Mouse (Mus musculus) liver, embryonic 18 days (tissue): ENCODE data around the gene Cadps. TPM values are rescaled to one million over a fixed set of nuclear protein-coding genes. Genes with fewer than 3 reads are reported as not detected.

ENCODE experiments used
- polyA plus RNA-seq: library from polyadenylated mRNA; depleted of rRNA; stranded (reverse); fragments of >200 nt; gene quantifications from 2 replicates; pipeline ENCODE4 v1.2.3, GENCODE M21; 2012; rRNA removed

Cadps gene
- under 0.01 TPM in 1 of 2 replicates, not detected in the other for polyA plus RNA-seq

DNA sequence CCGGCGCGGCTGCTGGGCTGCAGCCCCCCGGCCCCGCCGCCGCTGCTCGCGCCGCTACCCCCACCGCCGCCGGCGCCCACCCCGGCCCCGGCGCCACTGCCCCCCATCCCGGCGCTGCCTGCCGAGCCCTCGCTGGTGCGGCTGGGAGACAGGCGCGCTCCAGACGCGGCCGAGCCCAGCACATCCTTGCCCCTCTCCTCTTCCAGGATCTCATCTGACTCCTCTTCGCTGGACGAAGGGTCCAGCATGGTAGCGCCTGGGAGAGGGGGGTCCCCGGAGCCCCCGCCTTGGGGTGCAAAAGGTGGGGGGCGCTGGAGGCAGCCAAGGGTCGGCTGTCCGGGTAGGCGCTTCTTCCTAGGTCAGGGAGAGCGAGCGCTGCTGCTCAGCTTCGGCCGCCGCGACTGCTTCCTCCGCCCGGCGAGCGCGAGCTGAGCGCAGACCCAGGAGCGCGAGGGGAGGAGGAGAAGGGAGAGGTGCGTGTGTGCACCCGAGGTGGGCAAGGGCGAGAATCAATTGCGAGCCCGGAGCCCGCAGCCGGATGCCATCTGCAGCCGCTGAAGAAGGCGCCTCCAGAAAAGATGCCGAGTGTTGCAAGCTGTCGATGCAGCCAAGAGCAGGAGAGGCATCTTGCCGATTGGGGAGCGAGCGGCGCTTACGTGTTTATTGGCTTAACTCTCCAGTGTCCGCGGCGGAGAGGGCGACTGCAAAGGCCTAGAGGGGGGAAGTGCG, at the start of gene Cadps:
Gene Cadps (minus strand): TSS at position 589 of the 729 bp plus-strand sequence.

DNA sequence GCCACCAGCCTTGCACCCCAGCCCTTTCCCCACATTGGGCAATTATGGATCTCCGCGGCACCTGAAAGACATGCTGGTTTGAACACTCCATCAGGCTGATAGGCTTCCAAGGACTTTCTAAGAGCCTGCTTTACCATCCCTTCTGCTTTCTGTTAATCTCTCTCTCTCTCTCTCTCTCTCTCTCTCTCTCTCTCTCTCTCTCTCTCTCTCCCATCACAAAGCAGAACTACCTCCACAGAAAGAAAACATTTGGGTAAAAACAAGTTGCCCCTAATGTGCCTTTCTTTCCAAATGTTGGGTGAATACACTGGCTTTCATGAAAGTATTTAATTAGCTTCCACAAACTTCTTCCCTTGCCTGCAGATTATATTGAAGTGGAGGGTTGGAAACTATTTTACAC, 474.8 kb downstream of the Cadps start, which contains the start of gene Fezf2:
Gene Fezf2 (minus strand): TSS at position 101 of the 400 bp plus-strand sequence.

